Mouse (Mus musculus): ENCODE measurements at regions not wholly inside any gene's neighbourhood (a gene's known extent, or its start where the extent isn't known, plus 50 kb on each side); places are given as distances from the start of the nearest gene placed in this dataset.
"Not testable (repeated sequence)": the region's sequence is repeated elsewhere in the genome, so short reads cannot be mapped to it uniquely, and the experiment has no call there.

- DNase-seq (ENCODE audit: low spot score in 2 of 2): no peak
Observed at GRCm38 (mm10) chr2:107468671-107469070, 178.2 kb downstream of the Kcna4 start.

- no peak for DNase-seq (ENCODE audit: low spot score in 2 of 2)
Observed at GRCm38 (mm10) chr2:107503646-107504379, 213.4 kb downstream of the Kcna4 start.

GRCm38 (mm10) chr2:107507426-107508167 lies 217.2 kb downstream of the Kcna4 start:
- DNase-seq (ENCODE audit: low spot score in 2 of 2): no peak

DNA sequence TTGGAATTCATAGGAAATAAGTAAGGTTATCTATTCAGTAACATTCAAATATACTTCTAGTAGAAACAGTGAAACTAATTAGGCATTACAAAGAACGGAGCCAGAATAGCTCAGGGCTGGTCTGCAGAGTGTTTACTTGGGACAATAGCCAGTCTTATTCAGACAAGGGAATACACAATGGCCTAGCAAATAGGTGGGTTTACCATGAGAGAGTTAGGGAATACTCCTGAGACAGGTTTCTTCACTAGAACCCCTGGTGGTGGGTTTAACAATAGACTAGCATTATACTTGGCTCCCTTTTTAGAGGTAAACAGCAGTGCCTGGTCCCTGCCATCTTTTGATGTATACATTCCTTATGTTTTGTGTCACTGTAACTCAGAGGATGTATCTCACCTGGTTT lies 225.0 kb downstream of the Kcna4 start:
- DNase-seq (ENCODE audit: low spot score in 2 of 2): not testable (repeated sequence)

GRCm38 (mm10) chr2:107518107-107518506 lies 227.7 kb downstream of the Kcna4 start:
- no peak for DNase-seq (ENCODE audit: low spot score in 2 of 2)

- DNase-seq (ENCODE audit: low spot score in 2 of 2): no peak
Observed at GRCm38 (mm10) chr2:107518759-107519158, 228.3 kb downstream of the Kcna4 start.

GRCm38 (mm10) chr2:107519326-107519725 lies 228.9 kb downstream of the Kcna4 start:
- DNase-seq (ENCODE audit: low spot score in 2 of 2): peak; percentile 62 to 77

DNA sequence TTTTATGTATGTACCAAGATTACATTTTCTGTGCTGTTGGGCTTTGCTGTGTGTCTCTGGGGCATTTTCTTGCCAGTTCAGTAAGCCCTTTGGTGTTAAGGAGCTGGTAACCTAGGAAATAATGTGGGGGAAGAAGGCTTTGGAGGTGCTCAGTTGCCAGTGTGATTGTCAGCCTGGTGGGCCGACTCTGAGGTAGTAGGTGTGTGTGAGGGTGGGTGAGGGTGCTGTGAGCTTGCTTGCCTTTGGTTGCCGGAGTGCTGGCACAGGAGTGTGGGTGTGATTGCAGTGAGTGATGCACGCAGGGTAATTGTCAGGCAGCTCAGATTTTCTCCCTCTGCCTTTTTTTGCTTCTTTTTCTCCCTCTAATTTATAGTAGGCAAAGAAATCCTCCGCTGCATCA lies 229.3 kb downstream of the Kcna4 start:
- DNase-seq (ENCODE audit: low spot score in 2 of 2): peak; percentile 52 to 68

- DNase-seq (ENCODE audit: low spot score in 2 of 2): peak; percentile 41 to 50
Observed at GRCm38 (mm10) chr2:107543161-107543560, 252.7 kb downstream of the Kcna4 start.

GRCm38 (mm10) chr2:107552569-107552968 lies 262.1 kb downstream of the Kcna4 start:
- DNase-seq (ENCODE audit: low spot score in 2 of 2): no peak

DNA sequence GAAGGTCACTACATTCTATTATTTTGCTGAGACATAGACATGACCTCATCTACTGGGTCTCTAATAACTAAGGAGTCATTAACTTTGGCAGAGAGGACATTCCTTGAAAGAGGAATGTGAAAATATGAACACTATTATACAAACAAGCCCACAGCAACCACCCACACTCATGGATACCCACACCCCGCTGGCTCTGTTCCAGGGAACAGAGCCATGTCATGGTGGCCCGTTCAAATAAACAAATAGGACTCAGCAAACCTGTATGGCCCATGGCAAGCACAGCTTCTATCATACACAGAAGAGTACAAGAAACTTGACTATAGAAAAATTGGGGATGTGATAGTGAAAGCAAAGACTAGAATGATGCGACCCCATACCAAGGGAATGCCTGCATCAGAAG lies 265.8 kb downstream of the Kcna4 start:
- DNase-seq (ENCODE audit: low spot score in 2 of 2): no peak

DNA sequence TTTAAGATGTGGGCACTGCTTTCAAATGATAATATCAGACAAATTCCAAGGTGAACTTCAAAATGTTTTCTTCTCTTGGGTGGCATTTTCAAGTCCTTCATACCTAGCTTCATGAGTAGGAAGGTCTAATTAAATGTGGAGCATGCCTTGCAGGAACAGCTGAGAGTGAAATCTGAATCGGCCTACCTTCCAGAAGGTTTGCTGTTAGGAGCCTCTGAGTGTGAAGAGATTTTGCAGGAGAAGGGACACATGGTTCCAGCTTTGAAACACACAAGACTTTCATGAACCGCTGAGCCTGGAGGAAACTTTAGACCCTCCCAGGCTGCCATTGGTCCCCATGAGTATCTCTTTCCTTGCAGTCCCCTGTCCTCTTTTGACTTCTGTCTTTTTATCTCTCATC lies 279.2 kb downstream of the Kcna4 start:
- DNase-seq (ENCODE audit: low spot score in 2 of 2): peak in 1 of 2 experiments; percentile 9

- no peak for DNase-seq (ENCODE audit: low spot score in 2 of 2)
Observed at GRCm38 (mm10) chr2:107609872-107610559, 319.6 kb downstream of the Kcna4 start.

GRCm38 (mm10) chr2:107611811-107612210 lies 321.4 kb downstream of the Kcna4 start:
- no peak for DNase-seq (ENCODE audit: low spot score in 2 of 2)

- DNase-seq (ENCODE audit: low spot score in 2 of 2): no peak
Observed at GRCm38 (mm10) chr2:107612221-107612620, 321.8 kb downstream of the Kcna4 start.

- peak; percentile 3 to 25 for DNase-seq (ENCODE audit: low spot score in 2 of 2)
Observed at GRCm38 (mm10) chr2:107614715-107615114, 324.3 kb downstream of the Kcna4 start.

- DNase-seq (ENCODE audit: low spot score in 2 of 2): peak; percentile 7 to 21
Observed at GRCm38 (mm10) chr2:107627458-107627857, 337.0 kb downstream of the Kcna4 start.

DNA sequence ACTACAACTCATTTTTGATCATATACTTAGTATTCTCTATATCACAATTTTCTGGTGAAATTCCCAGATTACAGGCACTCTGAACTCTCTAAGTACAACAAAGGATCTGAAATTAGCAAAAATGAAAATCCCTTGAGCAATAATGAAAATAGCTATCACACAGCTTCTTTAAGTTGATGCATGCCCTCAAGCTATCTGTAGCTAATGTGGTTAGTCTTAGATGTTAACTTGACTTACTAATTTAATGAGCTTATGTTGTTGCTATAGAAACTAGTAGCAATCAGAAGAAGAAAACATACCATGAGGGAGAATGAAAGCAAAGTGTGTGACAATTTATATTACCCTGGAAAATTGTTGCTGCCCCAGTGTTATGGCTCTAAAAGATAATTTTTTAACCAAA lies 368.7 kb downstream of the Kcna4 start:
- DNase-seq (ENCODE audit: low spot score in 2 of 2): no peak

Measured in layer of hippocampus, adult 8-10 months (tissue).